Mouse (Mus musculus): ENCODE measurements around the gene Trim41. TPM values are rescaled to one million over a fixed set of nuclear protein-coding genes. Genes with fewer than 3 reads are reported as not detected.
A peak's percentile ranks its signal among the peaks of the same experiment; 100 is the strongest.

Gene Trim41
- polyA plus RNA-seq, 1 experiment from 2014 or later, result 6.3 TPM

DNA sequence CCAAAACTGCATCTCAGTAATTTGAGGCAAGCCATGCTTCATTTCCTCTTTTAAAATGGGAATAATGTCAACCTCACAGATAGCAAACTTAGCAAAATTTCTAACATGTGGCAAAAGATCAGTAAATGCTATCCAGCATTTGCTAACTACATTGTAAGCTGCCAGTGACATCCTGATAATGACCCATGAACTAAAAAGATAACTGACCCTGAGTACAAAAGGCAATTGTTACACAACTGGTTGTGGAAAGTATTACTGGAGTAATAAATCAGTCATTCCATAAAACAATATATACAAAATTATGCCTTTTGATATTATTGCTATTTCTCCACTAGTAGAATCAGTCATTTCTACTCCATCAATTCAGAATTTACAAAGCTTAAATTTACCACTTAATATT lies 3.4 kb downstream of the Trim41 start:
- peaks cover 19% of the 10 kb centered on the region for H3K4me1 ChIP-seq (ENCODE audit: control insufficient read depth, insufficient read depth, low read length)
- no peaks in the 10 kb centered on the region for H3K9me3 ChIP-seq (ENCODE audit: control insufficient read depth, low read length)
- H3K36me3 ChIP-seq (ENCODE audit: control insufficient read depth, insufficient read depth, low read length), result peaks cover 57% of the 10 kb centered on the region
- no peak overlapping the region for H3K4me2 ChIP-seq (ENCODE audit: low read length)
- ATAC-seq (ENCODE audit: low FRiP score, low TSS enrichment), result no peak
- H3K27me3 ChIP-seq (ENCODE audit: control insufficient read depth, insufficient read depth, low read length), result no peaks in the 10 kb centered on the region
- no peak overlapping the region for H3K4me3 ChIP-seq (replicated peaks; ENCODE audit: low read depth, low read length)
- DNase-seq, result no peak
- H3K27ac ChIP-seq (replicated peaks; ENCODE audit: low read depth, low read length), result no peak overlapping the region
- H3K9ac ChIP-seq (replicated peaks; ENCODE audit: low read length), result no peak overlapping the region

DNA sequence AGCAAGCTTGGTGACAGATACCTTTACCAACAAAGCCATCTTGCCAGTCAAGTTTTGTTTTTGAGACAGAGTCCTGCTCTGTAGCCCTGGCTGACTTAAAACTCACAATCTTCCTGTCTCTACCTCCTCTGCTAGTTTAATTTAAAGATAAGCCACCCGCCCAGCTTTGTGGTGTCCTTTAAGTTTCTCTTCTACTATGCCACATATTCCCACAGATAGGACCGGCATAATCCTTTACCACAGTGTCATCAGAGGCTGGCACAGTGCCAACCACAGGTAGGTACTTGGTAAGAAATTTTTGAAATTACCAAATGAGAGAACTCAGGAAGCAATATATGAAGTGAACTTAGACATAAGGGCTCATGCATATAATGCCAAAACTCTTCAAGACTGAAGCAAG lies 7.0 kb downstream of the Trim41 start:
- no peak for DNase-seq
- H3K4me1 ChIP-seq (ENCODE audit: control insufficient read depth, insufficient read depth, low read length), result peaks cover 10% of the 10 kb centered on the region
- H3K9me3 ChIP-seq (ENCODE audit: control insufficient read depth, low read length), result no peaks in the 10 kb centered on the region
- peaks cover 89% of the 10 kb centered on the region for H3K36me3 ChIP-seq (ENCODE audit: control insufficient read depth, insufficient read depth, low read length)
- H3K4me3 ChIP-seq (replicated peaks; ENCODE audit: low read depth, low read length), result no peak overlapping the region
- WGBS, result 89% methylated on average over 2 of the region's 2 CpGs
- no peak overlapping the region for H3K9ac ChIP-seq (replicated peaks; ENCODE audit: low read length)
- H3K4me2 ChIP-seq (ENCODE audit: low read length), result no peak overlapping the region
- ATAC-seq (ENCODE audit: low FRiP score, low TSS enrichment), result no peak
- no peaks in the 10 kb centered on the region for H3K27me3 ChIP-seq (ENCODE audit: control insufficient read depth, insufficient read depth, low read length)
- H3K27ac ChIP-seq (replicated peaks; ENCODE audit: low read depth, low read length), result no peak overlapping the region

DNA sequence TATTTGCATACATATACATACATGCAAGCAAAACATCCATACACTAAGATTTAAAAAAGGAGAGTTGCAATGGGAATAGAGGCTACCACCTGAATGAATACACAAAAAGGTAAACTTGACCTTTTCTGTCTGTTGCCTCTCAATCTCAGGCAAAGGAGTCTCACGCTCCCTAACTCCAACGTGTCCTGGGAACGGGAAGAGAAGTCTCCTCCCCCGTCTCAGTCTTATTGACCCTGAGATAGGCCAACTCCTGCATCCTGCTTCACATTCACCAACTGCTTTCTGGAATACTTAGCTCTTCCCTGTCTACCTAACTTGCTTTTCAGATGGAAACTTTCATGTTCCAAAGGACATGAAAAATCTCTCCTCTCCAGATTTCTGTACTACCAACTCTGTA lies 7.7 kb downstream of the Trim41 start:
- no peak overlapping the region for H3K4me2 ChIP-seq (ENCODE audit: low read length)
- no peaks in the 10 kb centered on the region for H3K9me3 ChIP-seq (ENCODE audit: control insufficient read depth, low read length)
- 74% methylated on average over 4 of the region's 4 CpGs for WGBS
- H3K27me3 ChIP-seq (ENCODE audit: control insufficient read depth, insufficient read depth, low read length), result no peaks in the 10 kb centered on the region
- no peak overlapping the region for H3K4me3 ChIP-seq (replicated peaks; ENCODE audit: low read depth, low read length)
- no peak overlapping the region for H3K27ac ChIP-seq (replicated peaks; ENCODE audit: low read depth, low read length)
- no peak overlapping the region for H3K9ac ChIP-seq (replicated peaks; ENCODE audit: low read length)
- DNase-seq (no peak), ATAC-seq (ENCODE audit: low FRiP score, low TSS enrichment) (no peak)
- 0 out of 2 replicates have a peak, but pooled peaks cover 2% of the 10 kb centered on the region for H3K4me1 ChIP-seq (ENCODE audit: control insufficient read depth, insufficient read depth, low read length)
- H3K36me3 ChIP-seq (ENCODE audit: control insufficient read depth, insufficient read depth, low read length), result peaks cover 95% of the 10 kb centered on the region

DNA sequence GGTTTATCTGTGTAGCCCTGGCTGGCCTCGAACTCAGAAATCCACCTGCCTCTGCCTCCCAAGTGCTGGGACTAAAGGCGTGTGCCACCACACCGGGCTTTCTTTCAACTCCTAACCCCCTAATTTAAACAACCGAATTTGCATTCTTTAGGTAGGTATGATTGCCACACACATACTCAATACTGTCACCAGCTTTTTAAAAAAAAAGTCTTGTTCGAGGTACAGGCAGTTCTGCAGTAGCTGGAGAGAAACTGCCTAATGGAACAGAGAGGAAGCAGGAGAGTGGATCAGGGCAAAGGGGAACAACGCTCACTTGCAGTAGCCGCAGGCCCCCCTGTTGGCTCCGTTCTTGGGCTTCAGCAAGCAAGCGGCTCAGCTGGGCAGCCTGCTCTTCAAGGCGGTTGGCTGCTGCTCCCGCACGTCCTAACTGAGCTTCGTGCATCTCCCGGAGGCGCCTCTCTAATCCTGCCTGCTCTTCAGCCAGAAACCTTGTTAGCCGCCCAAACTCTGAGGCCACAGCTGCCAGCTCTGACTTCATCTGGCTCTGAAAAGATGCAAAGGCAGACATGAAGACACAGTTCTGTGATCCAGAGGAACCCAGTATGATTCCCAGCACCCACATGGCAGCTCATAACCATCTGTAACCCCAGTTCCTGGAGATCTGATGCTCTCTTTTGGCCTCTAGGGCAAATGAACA lies 8.3 kb downstream of the Trim41 start:
- H3K9ac ChIP-seq (replicated peaks; ENCODE audit: low read length), result no peak overlapping the region
- DNase-seq (no peak), ATAC-seq (ENCODE audit: low FRiP score, low TSS enrichment) (no peak)
- no peak overlapping the region for H3K27ac ChIP-seq (replicated peaks; ENCODE audit: low read depth, low read length)
- WGBS, result 67% methylated on average over 16 of the region's 16 CpGs
- H3K4me2 ChIP-seq (ENCODE audit: low read length), result no peak overlapping the region
- no peak overlapping the region for H3K4me3 ChIP-seq (replicated peaks; ENCODE audit: low read depth, low read length)
- H3K27me3 ChIP-seq (ENCODE audit: control insufficient read depth, insufficient read depth, low read length), result no peaks in the 10 kb centered on the region
- peaks cover 98% of the 10 kb centered on the region for H3K36me3 ChIP-seq (ENCODE audit: control insufficient read depth, insufficient read depth, low read length)
- H3K4me1 ChIP-seq (ENCODE audit: control insufficient read depth, insufficient read depth, low read length), result 0 out of 2 replicates have a peak, but pooled peaks cover 2% of the 10 kb centered on the region
- no peaks in the 10 kb centered on the region for H3K9me3 ChIP-seq (ENCODE audit: control insufficient read depth, low read length)

DNA sequence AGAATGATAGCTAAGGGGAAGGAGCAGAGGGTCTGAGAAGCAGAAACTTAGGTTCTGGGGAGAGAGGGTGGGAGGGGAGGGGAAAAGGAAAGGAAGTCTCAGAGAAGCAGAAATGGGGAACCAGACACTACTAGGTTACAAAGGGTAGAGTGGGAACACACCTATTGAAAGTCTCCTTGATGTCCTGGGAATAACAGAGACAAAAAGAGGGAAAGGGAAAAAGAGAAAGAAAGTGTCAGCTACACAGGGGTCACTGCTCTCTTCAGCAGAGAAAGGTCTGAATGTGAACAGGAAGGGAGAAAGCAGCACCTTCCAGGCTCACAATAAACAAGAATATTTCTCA lies 8.9 kb downstream of the Trim41 start:
- H3K36me3 ChIP-seq (ENCODE audit: control insufficient read depth, insufficient read depth, low read length), result peaks cover 98% of the 10 kb centered on the region
- no peaks in the 10 kb centered on the region for H3K27me3 ChIP-seq (ENCODE audit: control insufficient read depth, insufficient read depth, low read length)
- no peaks in the 10 kb centered on the region for H3K4me1 ChIP-seq (ENCODE audit: control insufficient read depth, insufficient read depth, low read length)
- no peak overlapping the region for H3K27ac ChIP-seq (replicated peaks; ENCODE audit: low read depth, low read length)
- ATAC-seq (ENCODE audit: low FRiP score, low TSS enrichment), result no peak
- no peak for DNase-seq
- H3K4me3 ChIP-seq (replicated peaks; ENCODE audit: low read depth, low read length), result no peak overlapping the region
- no peaks in the 10 kb centered on the region for H3K9me3 ChIP-seq (ENCODE audit: control insufficient read depth, low read length)
- H3K9ac ChIP-seq (replicated peaks; ENCODE audit: low read length), result no peak overlapping the region
- no peak overlapping the region for H3K4me2 ChIP-seq (ENCODE audit: low read length)

DNA sequence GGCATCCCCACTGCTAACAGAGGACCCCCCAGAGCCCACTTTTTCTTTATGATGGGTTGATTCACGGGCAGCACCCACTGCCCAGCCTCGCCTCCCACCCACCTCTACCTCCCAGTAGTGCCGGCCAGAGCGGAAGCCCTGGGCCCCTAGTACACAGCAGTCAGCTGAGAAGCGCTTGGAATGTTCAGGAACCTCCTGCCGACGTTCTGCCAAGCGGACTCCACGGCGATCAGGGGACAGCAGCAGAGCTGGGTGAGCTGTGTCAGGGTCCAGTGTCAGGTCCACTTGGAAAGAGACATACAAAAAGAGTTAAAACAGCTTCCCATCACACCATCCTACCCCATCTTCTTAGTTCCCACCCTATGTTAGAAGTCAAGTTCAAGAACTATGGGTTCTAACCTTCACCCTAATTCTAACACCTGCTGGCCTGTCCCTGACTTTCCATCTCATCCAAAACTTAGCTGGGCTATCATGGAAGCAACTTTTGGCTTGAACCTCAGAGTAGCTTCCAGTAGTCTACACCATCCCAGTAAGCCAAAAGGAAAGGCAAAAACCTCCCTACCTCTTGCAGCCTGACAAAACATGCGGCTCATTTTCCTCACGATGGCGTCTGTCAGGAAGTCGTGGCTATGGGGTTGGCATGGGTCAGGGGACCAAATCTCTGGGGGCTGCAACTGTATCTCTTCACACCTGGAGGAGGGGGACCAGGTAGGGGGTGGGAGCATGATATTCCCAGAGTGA lies 9.4 kb downstream of the Trim41 start:
- Histone ChIP-seq H3K9me3 (ENCODE audit: control insufficient read depth, low read length) (no peaks in the 10 kb centered on the region), H3K4me2 (ENCODE audit: low read length) (no peak overlapping the region), H3K9ac (replicated peaks; ENCODE audit: low read length) (no peak overlapping the region), H3K4me3 (replicated peaks; ENCODE audit: low read depth, low read length) (no peak overlapping the region), H3K27ac (replicated peaks; ENCODE audit: low read depth, low read length) (no peak overlapping the region), H3K27me3 (ENCODE audit: control insufficient read depth, insufficient read depth, low read length) (no peaks in the 10 kb centered on the region), H3K4me1 (ENCODE audit: control insufficient read depth, insufficient read depth, low read length) (no peaks in the 10 kb centered on the region), H3K36me3 (ENCODE audit: control insufficient read depth, insufficient read depth, low read length) (peaks cover 100% of the 10 kb centered on the region)
- ATAC-seq (ENCODE audit: low FRiP score, low TSS enrichment) (no peak), DNase-seq (no peak)
- WGBS, result 74% methylated on average over 14 of the region's 14 CpGs

DNA sequence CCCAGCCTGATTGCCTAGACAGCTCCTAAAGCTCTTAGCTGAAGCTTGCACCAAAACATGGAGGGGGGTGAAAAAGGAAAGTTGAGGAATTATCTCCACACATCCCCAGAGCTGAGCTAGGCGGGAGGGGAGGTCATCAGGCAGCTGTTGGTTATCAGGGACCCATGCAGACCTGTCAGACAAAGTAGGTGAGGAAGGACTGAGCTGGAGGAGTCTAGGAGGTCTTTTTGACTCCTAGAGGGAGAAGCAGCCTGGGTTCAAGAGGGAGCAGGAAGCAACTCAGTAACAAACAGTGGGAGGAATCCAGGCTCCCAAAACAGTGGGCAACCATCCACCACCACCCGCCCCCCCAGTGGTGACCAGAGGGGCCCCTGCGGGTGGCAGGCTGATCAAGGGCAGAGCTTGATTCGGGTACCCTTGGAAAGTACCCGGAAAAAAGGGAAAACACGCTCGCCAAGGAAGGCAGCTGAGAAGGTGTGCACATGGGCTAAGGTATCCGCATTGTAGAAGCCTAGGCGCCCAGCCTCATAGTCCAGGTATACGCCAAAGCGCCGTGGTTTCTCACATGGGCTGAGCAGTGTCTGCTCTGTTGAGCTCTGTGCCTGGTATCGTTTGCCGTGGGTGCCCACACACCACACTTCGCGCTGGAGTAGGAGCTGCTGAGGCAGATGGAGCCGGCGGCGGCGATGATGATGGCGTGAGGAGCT lies 10.1 kb downstream of the Trim41 start:
- Histone ChIP-seq H3K27ac (replicated peaks; ENCODE audit: low read depth, low read length) (no peak overlapping the region), H3K9ac (replicated peaks; ENCODE audit: low read length) (no peak overlapping the region), H3K4me3 (replicated peaks; ENCODE audit: low read depth, low read length) (no peak overlapping the region), H3K27me3 (ENCODE audit: control insufficient read depth, insufficient read depth, low read length) (no peaks in the 10 kb centered on the region), H3K36me3 (ENCODE audit: control insufficient read depth, insufficient read depth, low read length) (peaks cover 100% of the 10 kb centered on the region), H3K4me1 (ENCODE audit: control insufficient read depth, insufficient read depth, low read length) (peaks cover 5% of the 10 kb centered on the region; the same call in 1 of the 2 replicates), H3K4me2 (ENCODE audit: low read length) (no peak overlapping the region), H3K9me3 (ENCODE audit: control insufficient read depth, low read length) (no peaks in the 10 kb centered on the region)
- peak; percentile 31; the same call in 1 of the 2 replicates for ATAC-seq (ENCODE audit: low FRiP score, low TSS enrichment)
- 61% methylated on average over 21 of the region's 21 CpGs for WGBS
- no peak for DNase-seq

DNA sequence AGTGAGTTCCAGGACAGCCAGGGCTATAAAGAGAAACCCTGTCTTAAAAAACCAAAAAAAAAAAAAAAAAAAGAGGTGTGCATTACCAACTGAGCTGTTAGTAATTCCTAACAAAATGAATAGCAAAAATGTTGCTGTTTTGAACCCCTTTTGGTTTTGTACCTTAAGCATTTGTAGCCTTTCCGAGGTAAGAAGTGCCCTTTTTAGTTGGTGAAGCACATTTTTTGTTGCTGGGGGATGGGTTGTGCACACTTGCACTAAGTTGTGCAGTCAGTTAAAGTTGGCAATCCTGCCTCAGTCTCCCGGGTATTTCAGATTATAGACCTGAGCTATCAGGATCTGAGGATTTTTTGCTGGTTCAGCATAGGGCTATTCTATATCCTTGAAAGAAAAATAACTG lies 12.2 kb downstream of the Trim41 start:
- DNase-seq (no peak), ATAC-seq (ENCODE audit: low FRiP score, low TSS enrichment) (no peak)
- H3K27me3 ChIP-seq (ENCODE audit: control insufficient read depth, insufficient read depth, low read length), result no peaks in the 10 kb centered on the region
- H3K4me3 ChIP-seq (replicated peaks; ENCODE audit: low read depth, low read length), result no peak overlapping the region
- peaks cover 15% of the 10 kb centered on the region for H3K4me1 ChIP-seq (ENCODE audit: control insufficient read depth, insufficient read depth, low read length)
- H3K36me3 ChIP-seq (ENCODE audit: control insufficient read depth, insufficient read depth, low read length), result peaks cover 84% of the 10 kb centered on the region
- H3K4me2 ChIP-seq (ENCODE audit: low read length), result no peak overlapping the region
- H3K9ac ChIP-seq (replicated peaks; ENCODE audit: low read length), result no peak overlapping the region
- no peaks in the 10 kb centered on the region for H3K9me3 ChIP-seq (ENCODE audit: control insufficient read depth, low read length)
- WGBS, result 91% methylated on average over 2 of the region's 2 CpGs
- no peak overlapping the region for H3K27ac ChIP-seq (replicated peaks; ENCODE audit: low read depth, low read length)

All from midbrain, embryonic 14.5 days (tissue).